Mouse (Mus musculus) urinary bladder, adult 2 months (tissue): ENCODE results near the gene Dnm3. TPM values are rescaled to one million over a fixed set of nuclear protein-coding genes. Genes with fewer than 3 reads are reported as not detected.

Experiments used
- DNase-seq: peaks from one replicate; pipeline ENCODE4 v3.0.0; 2022; ENCODE audit warnings: low spot score
- polyA plus RNA-seq: library from polyadenylated mRNA; depleted of rRNA; stranded (reverse); fragments of >200 nt; gene quantifications from 2 replicates; pipeline ENCODE4 v1.2.3, GENCODE M21; 2012

Dnm3 gene
- polyA plus RNA-seq, 1 experiment, result 4.2 TPM

- DNase-seq, result no peak
Observed at GRCm38 (mm10) chr1:162108726-162109436, 369.0 kb downstream of the Dnm3 start.

GRCm38 (mm10) chr1:162108181-162108671 is 369.6 kb downstream of the Dnm3 start:
- no peak for DNase-seq

GRCm38 (mm10) chr1:162107011-162107606 is 370.7 kb downstream of the Dnm3 start:
- no peak for DNase-seq

GRCm38 (mm10) chr1:162100961-162101830 is 376.6 kb downstream of the Dnm3 start:
- DNase-seq, result no peak

GRCm38 (mm10) chr1:162100033-162100820 is 377.6 kb downstream of the Dnm3 start:
- DNase-seq, result no peak

- no peak for DNase-seq
Observed at GRCm38 (mm10) chr1:162099203-162099602, 378.6 kb downstream of the Dnm3 start.

GRCm38 (mm10) chr1:162094523-162095272 is 383.1 kb downstream of the Dnm3 start:
- DNase-seq, result no peak

- DNase-seq, result no peak
Observed at GRCm38 (mm10) chr1:162093806-162094522, 383.9 kb downstream of the Dnm3 start.

GRCm38 (mm10) chr1:162092899-162093659 is 384.8 kb downstream of the Dnm3 start:
- DNase-seq, result no peak

- DNase-seq, result no peak
Observed at GRCm38 (mm10) chr1:162092401-162092800, 385.4 kb downstream of the Dnm3 start.

GRCm38 (mm10) chr1:162083886-162084478 is 393.9 kb downstream of the Dnm3 start:
- no peak for DNase-seq

- DNase-seq, result no peak
Observed at GRCm38 (mm10) chr1:162083354-162083753, 394.5 kb downstream of the Dnm3 start.

- DNase-seq, result no peak
Observed at GRCm38 (mm10) chr1:162082711-162083110, 395.1 kb downstream of the Dnm3 start.

- DNase-seq, result no peak
Observed at GRCm38 (mm10) chr1:162081693-162082372, 396.0 kb downstream of the Dnm3 start.

GRCm38 (mm10) chr1:162079989-162080388 is 397.8 kb downstream of the Dnm3 start:
- DNase-seq, result no peak

- no peak for DNase-seq
Observed at GRCm38 (mm10) chr1:162077454-162077853, 400.4 kb downstream of the Dnm3 start.

- no peak for DNase-seq
Observed at GRCm38 (mm10) chr1:162076581-162077001, 401.2 kb downstream of the Dnm3 start.

GRCm38 (mm10) chr1:162075831-162076230 is 402.0 kb downstream of the Dnm3 start:
- no peak for DNase-seq
